ENCODE assay signal across 20 mouse cellular contexts in genomic region chr9:109100307-109100928, GRCm38 (mm10). TPM values are rescaled to one million over a fixed set of nuclear protein-coding genes. Genes with fewer than 3 reads are reported as not detected.
DNase-seq lines count a peak whose midpoint lies in the region; ATAC-seq and TF ChIP-seq lines count a peak whose summit lies in the region.
"Had no signal": no experiment of that assay in that cellular context is flagged by ENCODE, and none has a peak within 500 bp of the region (broad histone marks: within the 10 kb centered on the region; RNA-seq: fewer than 3 reads in every experiment).

No protein-coding gene starts in this region.

- H3K27ac ChIP-seq in heart, embryonic 13.5 days (replicated peaks): 0 out of 2 replicates have a peak overlapping the region, but pooled peaks have one; percentile 95
- peak overlapping the region; percentile 31; the same call in 1 of the 2 replicates for H3K27ac ChIP-seq in kidney, postnatal 0 days
- no peak overlapping the region for H3K27ac ChIP-seq in thymus, adult 2 months (ENCODE audit: control insufficient read depth, insufficient read depth, low read length)
- no peak overlapping the region for H3K27ac ChIP-seq in neural tube, embryonic 13.5 days (replicated peaks)
- H3K27ac ChIP-seq: forebrain, embryonic 12.5 days; hindbrain, embryonic 15.5 days; left cerebral cortex, adult 2 months; liver, embryonic 15.5 days; midbrain, embryonic 10.5 days had no signal

- no peak overlapping the region for H3K4me2 ChIP-seq in heart, embryonic 13.5 days
- H3K4me2 ChIP-seq in kidney, postnatal 0 days (ENCODE audit: low read length): no peak overlapping the region
- no peak overlapping the region for H3K4me2 ChIP-seq in neural tube, embryonic 13.5 days
- H3K4me2 ChIP-seq: forebrain, embryonic 12.5 days; hindbrain, embryonic 15.5 days; liver, embryonic 15.5 days had no signal

- no peak for TF ChIP-seq POLR2A in thymus, adult 2 months (IDR thresholded peaks at IDR 0.05; ENCODE audit: control insufficient read depth, extremely low read depth, insufficient read depth, low read length, poor library complexity)

- H3K36me3 ChIP-seq in heart, embryonic 13.5 days: peaks cover 44% of the 10 kb centered on the region
- H3K36me3 ChIP-seq in kidney, postnatal 0 days (ENCODE audit: insufficient read depth, low read length): peaks cover 19% of the 10 kb centered on the region; the same call in 1 of the 2 replicates
- no peaks in the 10 kb centered on the region for H3K36me3 ChIP-seq in thymus, adult 2 months (ENCODE audit: control insufficient read depth, insufficient read depth, low read length)
- peaks cover 58% of the 10 kb centered on the region for H3K36me3 ChIP-seq in neural tube, embryonic 13.5 days

- WGBS in heart, embryonic 13.5 days: 79% methylated on average over 20 of the region's 20 CpGs
- 85% methylated on average over 20 of the region's 20 CpGs for WGBS in kidney, postnatal 0 days
- 62% methylated on average over 20 of the region's 20 CpGs for WGBS in thymus, adult 2 months
- WGBS in neural tube, embryonic 13.5 days: 86% methylated on average over 20 of the region's 20 CpGs

- peaks cover 78% of the 10 kb centered on the region for H3K4me1 ChIP-seq in heart, embryonic 13.5 days
- peaks cover 30% of the 10 kb centered on the region for H3K4me1 ChIP-seq in kidney, postnatal 0 days (replicated peaks; ENCODE audit: insufficient read depth, low read length)
- peaks cover 11% of the 10 kb centered on the region for H3K4me1 ChIP-seq in thymus, adult 2 months (replicated peaks; ENCODE audit: control insufficient read depth, insufficient read depth, low read length)
- peaks cover 79% of the 10 kb centered on the region for H3K4me1 ChIP-seq in neural tube, embryonic 13.5 days (replicated peaks)

- DNase-seq in heart, adult 8-10 months (ENCODE audit: low spot score): no peak
- no peak for DNase-seq in kidney, postnatal 0 days (ENCODE audit: low spot score)
- DNase-seq in kidney, adult 11 months: no peak
- DNase-seq in thymus, adult 2 months: no peak
- no peak for DNase-seq in thymus, adult 18-20 months
- no peak for DNase-seq in cerebellum, adult 8-10 months
- DNase-seq: cerebellum, postnatal 10 days; embryo, embryonic 11 days; gastrocnemius, postnatal 10 days; kidney, adult 18-20 months; right cerebral cortex, adult 18-20 months; thymus, postnatal 25 days had no signal

- no peaks in the 10 kb centered on the region for H3K9me3 ChIP-seq in heart, embryonic 13.5 days
- H3K9me3 ChIP-seq in kidney, postnatal 0 days (replicated peaks; ENCODE audit: low read length): no peaks in the 10 kb centered on the region
- H3K9me3 ChIP-seq in neural tube, embryonic 13.5 days: no peaks in the 10 kb centered on the region
- H3K9me3 ChIP-seq: forebrain, embryonic 12.5 days; hindbrain, embryonic 15.5 days; liver, embryonic 15.5 days; midbrain, embryonic 10.5 days had no signal

- H3K9ac ChIP-seq in heart, embryonic 13.5 days: no peak overlapping the region
- no peak overlapping the region for H3K9ac ChIP-seq in kidney, postnatal 0 days (ENCODE audit: low read depth, low read length)
- H3K9ac ChIP-seq in neural tube, embryonic 13.5 days: 0 out of 2 replicates have a peak overlapping the region, but pooled peaks have one; percentile 95
- H3K9ac ChIP-seq: forebrain, embryonic 12.5 days; hindbrain, embryonic 15.5 days; liver, embryonic 15.5 days had no signal

- H3K27me3 ChIP-seq in heart, embryonic 13.5 days (replicated peaks): no peaks in the 10 kb centered on the region
- H3K27me3 ChIP-seq in kidney, postnatal 0 days (ENCODE audit: insufficient read depth, low read length): no peaks in the 10 kb centered on the region
- no peaks in the 10 kb centered on the region for H3K27me3 ChIP-seq in thymus, adult 2 months (ENCODE audit: control insufficient read depth, insufficient read depth, low read length)
- H3K27me3 ChIP-seq in neural tube, embryonic 13.5 days: no peaks in the 10 kb centered on the region
- H3K27me3 ChIP-seq: forebrain, embryonic 12.5 days; hindbrain, embryonic 15.5 days had no signal

- no peak for TF ChIP-seq CTCF in kidney, postnatal 0 days (IDR thresholded peaks at IDR 0.05; ENCODE audit: low read depth)
- 0 out of 2 replicates have a peak, but pooled peaks have one; percentile 23 for TF ChIP-seq CTCF in thymus, adult 2 months (IDR thresholded peaks at IDR 0.05; ENCODE audit: borderline replicate concordance, control insufficient read depth, extremely low read depth, insufficient read depth, low read length, poor library complexity)

- H3K4me3 ChIP-seq in heart, embryonic 13.5 days: no peak overlapping the region
- no peak overlapping the region for H3K4me3 ChIP-seq in kidney, postnatal 0 days (replicated peaks; ENCODE audit: low read depth, low read length)
- no peak overlapping the region for H3K4me3 ChIP-seq in thymus, adult 2 months (ENCODE audit: control insufficient read depth, insufficient read depth, low read length)
- no peak overlapping the region for H3K4me3 ChIP-seq in neural tube, embryonic 13.5 days
- H3K4me3 ChIP-seq: forebrain, embryonic 12.5 days; hindbrain, embryonic 15.5 days; left cerebral cortex, adult 2 months; liver, embryonic 15.5 days; midbrain, embryonic 10.5 days had no signal

- ATAC-seq in heart, embryonic 13.5 days (ENCODE audit: extremely low read depth, insufficient number of reproducible peaks, low FRiP score, low TSS enrichment): no peak
- ATAC-seq in kidney, postnatal 0 days (replicated peaks; ENCODE audit: low FRiP score, low read depth): no peak
- no peak for ATAC-seq in neural tube, embryonic 13.5 days (ENCODE audit: low read depth)
- ATAC-seq: Patski had no signal

RNA-seq across cellular contexts. Expression of gene Plxnb1, which starts 5.2 kb away (rescaled TPM):
- polyA plus RNA-seq in heart, embryonic 13.5 days (2015; fragmentation: Nextera tagmentation; extraction: Ambion mirVana): 7.1 and 8.2 TPM in 2 replicates
- 10 to 100 TPM; 21.6 to 25.9 (median 22.9) TPM for total RNA-seq in heart, adult 8-10 months (2022)
- polyA plus RNA-seq in kidney, postnatal 0 days (2015; fragmentation: Nextera tagmentation; extraction: Ambion mirVana): 8.4 and 9.6 TPM in 2 replicates
- 22.4 and 25.6 TPM in 2 replicates for polyA plus RNA-seq in thymus, adult 2 months (2012; rRNA removed)
- polyA plus RNA-seq in neural tube, embryonic 13.5 days (2015; fragmentation: Nextera tagmentation; extraction: Ambion mirVana): 19.9 and 22.2 TPM in 2 replicates

RNA-seq across cellular contexts. Expression of gene Tma7, which starts 18.0 kb away (rescaled TPM):
- 568 and 620 TPM in 2 replicates for polyA plus RNA-seq in heart, embryonic 13.5 days (2015; fragmentation: Nextera tagmentation; extraction: Ambion mirVana)
- 100 to 1,000 TPM; 220 to 257 (median 236) TPM for total RNA-seq in heart, adult 8-10 months (2022)
- polyA plus RNA-seq in kidney, postnatal 0 days (2015; fragmentation: Nextera tagmentation; extraction: Ambion mirVana): 635 and 680 TPM in 2 replicates
- 31.4 and 52.2 TPM in 2 replicates for polyA plus RNA-seq in thymus, adult 2 months (2012; rRNA removed)
- polyA plus RNA-seq in neural tube, embryonic 13.5 days (2015; fragmentation: Nextera tagmentation; extraction: Ambion mirVana): 726 and 792 TPM in 2 replicates

RNA-seq across cellular contexts. Expression of gene Ccdc51, which starts 18.1 kb away (rescaled TPM):
- polyA plus RNA-seq in heart, embryonic 13.5 days (2015; fragmentation: Nextera tagmentation; extraction: Ambion mirVana): 12.4 and 16.7 TPM in 2 replicates
- 10 to 100 TPM; 10.5 to 13.4 (median 12.7) TPM for total RNA-seq in heart, adult 8-10 months (2022)
- 12.9 and 13.8 TPM in 2 replicates for polyA plus RNA-seq in kidney, postnatal 0 days (2015; fragmentation: Nextera tagmentation; extraction: Ambion mirVana)
- 11.7 and 11.9 TPM in 2 replicates for polyA plus RNA-seq in thymus, adult 2 months (2012; rRNA removed)
- polyA plus RNA-seq in neural tube, embryonic 13.5 days (2015; fragmentation: Nextera tagmentation; extraction: Ambion mirVana): 14.2 and 15.5 TPM in 2 replicates

RNA-seq across cellular contexts. Expression of gene Atrip, which starts 26.5 kb away (rescaled TPM):
- 16.6 and 18.0 TPM in 2 replicates for polyA plus RNA-seq in heart, embryonic 13.5 days (2015; fragmentation: Nextera tagmentation; extraction: Ambion mirVana)
- total RNA-seq in heart, adult 8-10 months (2022): 1 to 10 TPM; 8.1 to 9.4 (median 8.5) TPM
- 18.8 and 20.9 TPM in 2 replicates for polyA plus RNA-seq in kidney, postnatal 0 days (2015; fragmentation: Nextera tagmentation; extraction: Ambion mirVana)
- 37.9 and 39.9 TPM in 2 replicates for polyA plus RNA-seq in thymus, adult 2 months (2012; rRNA removed)
- 26.3 and 29.5 TPM in 2 replicates for polyA plus RNA-seq in neural tube, embryonic 13.5 days (2015; fragmentation: Nextera tagmentation; extraction: Ambion mirVana)

RNA-seq across cellular contexts. Expression of gene Trex1, which starts 40.9 kb away (rescaled TPM):
- polyA plus RNA-seq in heart, embryonic 13.5 days (2015; fragmentation: Nextera tagmentation; extraction: Ambion mirVana): 7.7 and 10.9 TPM in 2 replicates
- 10 to 100 TPM; 16.3 to 19.2 (median 17.6) TPM for total RNA-seq in heart, adult 8-10 months (2022)
- polyA plus RNA-seq in kidney, postnatal 0 days (2015; fragmentation: Nextera tagmentation; extraction: Ambion mirVana): 14.3 and 15.2 TPM in 2 replicates
- polyA plus RNA-seq in thymus, adult 2 months (2012; rRNA removed): 210 and 228 TPM in 2 replicates
- 12.4 and 15.0 TPM in 2 replicates for polyA plus RNA-seq in neural tube, embryonic 13.5 days (2015; fragmentation: Nextera tagmentation; extraction: Ambion mirVana)

Comparison
In these comparisons a context has a peak if more than half of its experiments do, and no peak if none do; other contexts are left out.
1. H3K27ac ChIP-seq: peak in heart, embryonic 13.5 days (single experiment) and kidney, postnatal 0 days (single experiment); none in thymus, adult 2 months (single experiment) and neural tube, embryonic 13.5 days (single experiment).
2. RNA of gene Tma7, which starts 18.0 kb away (polyA plus RNA-seq): 726 to 792 TPM in neural tube, embryonic 13.5 days, 635 to 680 TPM in kidney, postnatal 0 days and 568 to 620 TPM in heart, embryonic 13.5 days; 31.4 to 52.2 TPM in thymus, adult 2 months; every median in the first group is over 10 times any median in the second.